Mouse (Mus musculus) CD4-positive, CD25-positive, alpha-beta regulatory T cell, adult 4 months (primary cell): ENCODE data around the gene 1110002E22Rik. TPM values are rescaled to one million over a fixed set of nuclear protein-coding genes. Genes with fewer than 3 reads are reported as not detected.

Experiments used
- ATAC-seq: one replicate; pipeline ENCODE4 v1.8.0; 2017
- polyA plus RNA-seq, 2 experiments: library from polyadenylated mRNA; unstranded; fragments of 100-300 nt; shearing (Covaris generic); gene quantifications; one replicate each; pipeline ENCODE4 v1.2.1; 2017

Gene 1110002E22Rik
- polyA plus RNA-seq, 2 experiments from 2014 or later, result not detected

- no peak for ATAC-seq
Measured at GRCm38 (mm10) chr3:138110910-138111782, 46.3 kb downstream of the 1110002E22Rik start.

- ATAC-seq, result no peak
Measured at GRCm38 (mm10) chr3:138114106-138114505, 49.3 kb downstream of the 1110002E22Rik start.

DNA sequence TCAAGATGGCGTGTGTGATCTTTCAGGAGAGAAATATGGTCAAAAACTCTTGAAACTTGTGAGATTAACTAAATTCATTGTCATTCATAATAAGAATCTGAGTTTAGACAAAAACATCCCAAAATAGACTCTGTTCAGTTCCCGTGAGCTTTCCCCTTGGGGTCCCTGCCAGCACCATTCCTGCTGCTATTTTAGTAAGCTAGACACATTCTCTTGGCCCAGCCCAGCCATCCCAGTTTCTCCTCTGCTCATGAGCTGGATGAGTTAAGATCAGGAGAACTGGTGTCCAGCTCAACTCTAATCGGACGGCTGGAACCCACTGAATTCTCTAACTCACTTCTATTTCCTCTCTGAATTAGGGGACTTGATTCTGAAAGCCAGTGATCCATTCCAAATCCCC, 52.0 kb downstream of the 1110002E22Rik start:
- no peak for ATAC-seq

GRCm38 (mm10) chr3:138118392-138118791, 53.5 kb downstream of the 1110002E22Rik start:
- ATAC-seq, result no peak

DNA sequence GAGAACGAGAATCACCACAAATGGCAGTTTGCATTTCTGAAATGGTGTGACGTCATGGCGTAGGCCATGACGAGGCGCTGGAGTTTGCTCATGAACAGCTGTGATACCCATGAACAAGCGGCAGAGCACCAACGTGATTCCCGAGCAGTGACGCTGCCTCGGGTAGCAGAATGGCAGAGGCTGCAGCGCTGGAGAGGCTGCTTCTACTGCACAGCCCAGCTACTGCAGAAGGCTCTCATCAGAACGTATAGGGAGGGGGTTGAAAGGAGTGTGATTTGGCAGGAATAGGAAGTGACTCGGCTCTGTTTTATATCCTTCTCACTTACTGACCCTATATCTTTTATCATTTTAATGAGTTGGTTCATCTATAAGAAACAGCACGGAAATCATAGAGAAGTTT, 54.0 kb downstream of the 1110002E22Rik start:
- peak; percentile 20 for ATAC-seq

GRCm38 (mm10) chr3:138119444-138120105, 54.7 kb downstream of the 1110002E22Rik start:
- no peak for ATAC-seq

- ATAC-seq, result no peak
Measured at GRCm38 (mm10) chr3:138121461-138121860, 56.6 kb downstream of the 1110002E22Rik start.

DNA sequence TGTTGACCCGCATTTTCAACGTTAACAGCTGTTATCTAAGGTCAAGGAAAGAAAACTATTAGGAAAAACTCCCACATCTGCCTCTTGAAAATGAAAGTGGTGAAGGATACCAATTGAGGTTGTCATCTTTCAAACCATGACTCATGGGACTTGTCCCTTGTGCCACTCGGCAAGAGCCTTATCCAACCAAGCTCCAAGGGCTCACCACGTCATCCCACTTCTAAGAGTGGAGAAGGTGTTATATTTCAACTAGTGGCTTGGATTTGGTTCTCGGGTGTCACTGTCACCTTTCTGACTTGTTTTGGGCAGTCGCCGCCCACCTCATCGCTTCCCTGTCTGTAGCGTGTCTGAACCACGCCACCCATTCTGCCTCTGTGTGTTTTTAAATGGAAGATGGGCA, 59.0 kb downstream of the 1110002E22Rik start:
- no peak for ATAC-seq

DNA sequence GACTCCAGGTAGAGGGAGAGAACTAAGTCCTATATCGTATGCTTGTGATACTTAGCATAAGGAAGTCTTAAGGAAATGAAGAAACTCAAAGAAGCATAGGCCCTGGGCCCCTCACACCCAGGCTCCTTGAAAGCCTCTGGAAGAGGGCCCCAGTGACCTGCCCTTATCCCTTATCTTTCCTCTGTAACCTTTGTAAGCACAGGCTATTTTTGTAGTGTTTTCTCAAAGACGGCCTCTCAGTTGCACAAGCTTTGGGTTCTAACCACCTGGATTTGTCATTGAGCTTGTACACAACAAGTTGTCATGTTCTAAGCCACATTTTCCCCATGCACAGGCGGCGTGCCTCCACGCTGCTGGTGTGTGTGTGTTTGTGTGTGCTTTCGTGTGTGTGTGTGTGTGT, 64.3 kb downstream of the 1110002E22Rik start:
- ATAC-seq, result no peak

- ATAC-seq, result no peak
Measured at GRCm38 (mm10) chr3:138130692-138131091, 65.8 kb downstream of the 1110002E22Rik start.

Other genes starting within 250 kb of the 1110002E22Rik start
- 1,000 to 10,000 TPM; 1,486 to 1,582 TPM for gene H2afz, start 200.6 kb upstream of the 1110002E22Rik start, polyA plus RNA-seq
- gene Dnajb14, start 197.4 kb upstream of the 1110002E22Rik start, polyA plus RNA-seq, result 1 to 10 TPM; 5.0 to 6.0 TPM
- gene Lamtor3, start 146.5 kb upstream of the 1110002E22Rik start, polyA plus RNA-seq, result 10 to 100 TPM; 72.0 to 73.5 TPM
- gene Dapp1, start 83.5 kb upstream of the 1110002E22Rik start, polyA plus RNA-seq, result 10 to 100 TPM; 74.5 to 78.4 TPM
- gene Gm5105, start 2.3 kb downstream of the 1110002E22Rik start, polyA plus RNA-seq, result not detected
- 1 to 10 TPM; 7.4 to 8.7 TPM for gene Trmt10a, start 78.4 kb downstream of the 1110002E22Rik start, polyA plus RNA-seq
- 1 to 10 TPM; 5.5 to 7.1 TPM for gene Mttp, start 79.9 kb downstream of the 1110002E22Rik start, polyA plus RNA-seq
- gene 4930579F01Rik, start 128.8 kb downstream of the 1110002E22Rik start, polyA plus RNA-seq, result not detected
- not detected for gene Adh7, start 152.7 kb downstream of the 1110002E22Rik start, polyA plus RNA-seq
- 1 to 10 TPM; 2.9 to 4.3 TPM for gene Adh1, start 195.9 kb downstream of the 1110002E22Rik start, polyA plus RNA-seq
- gene Adh6a, start 248.2 kb downstream of the 1110002E22Rik start, polyA plus RNA-seq, result not detected